Mouse (Mus musculus): ENCODE data around the gene Apold1.

GRCm38 (mm10) chr6:134949241-134949640 is 32.3 kb upstream of the Apold1 start:
- no peak for TF ChIP-seq CTCF (IDR thresholded peaks at IDR 0.05; ENCODE audit: control insufficient read depth, insufficient read depth, insufficient read length)
- TF ChIP-seq USF1 (IDR thresholded peaks at IDR 0.05; ENCODE audit: low read depth): no peak
- TF ChIP-seq MYOG (IDR thresholded peaks at IDR 0.05; ENCODE audit: control insufficient read depth, extremely low read depth, insufficient read length): no peak
- TF ChIP-seq MAX (IDR thresholded peaks at IDR 0.05): no peak
- no peak for TF ChIP-seq CEBPB (IDR thresholded peaks at IDR 0.05; ENCODE audit: low read depth)
- TF ChIP-seq MYOD1 (IDR thresholded peaks at IDR 0.05; ENCODE audit: control insufficient read depth, insufficient read length, low read depth): no peak

Data from C2C12 (cell line).